Mouse (Mus musculus) right cerebral cortex, postnatal 36 days (tissue): ENCODE measurements at regions not wholly inside any gene's neighbourhood (a gene's known extent, or its start where the extent isn't known, plus 50 kb on each side); places are given as distances from the start of the nearest gene placed in this dataset.
"Not testable (repeated sequence)": the region's sequence is repeated elsewhere in the genome, so short reads cannot be mapped to it uniquely, and the experiment has no call there.

Experiments used
- DNase-seq, 2 experiments: peaks; one replicate each; pipeline ENCODE4 v3.0.0; 2022; ENCODE audit warnings: low spot score in 2 of 2, mixed read lengths in 1 of 2

DNA sequence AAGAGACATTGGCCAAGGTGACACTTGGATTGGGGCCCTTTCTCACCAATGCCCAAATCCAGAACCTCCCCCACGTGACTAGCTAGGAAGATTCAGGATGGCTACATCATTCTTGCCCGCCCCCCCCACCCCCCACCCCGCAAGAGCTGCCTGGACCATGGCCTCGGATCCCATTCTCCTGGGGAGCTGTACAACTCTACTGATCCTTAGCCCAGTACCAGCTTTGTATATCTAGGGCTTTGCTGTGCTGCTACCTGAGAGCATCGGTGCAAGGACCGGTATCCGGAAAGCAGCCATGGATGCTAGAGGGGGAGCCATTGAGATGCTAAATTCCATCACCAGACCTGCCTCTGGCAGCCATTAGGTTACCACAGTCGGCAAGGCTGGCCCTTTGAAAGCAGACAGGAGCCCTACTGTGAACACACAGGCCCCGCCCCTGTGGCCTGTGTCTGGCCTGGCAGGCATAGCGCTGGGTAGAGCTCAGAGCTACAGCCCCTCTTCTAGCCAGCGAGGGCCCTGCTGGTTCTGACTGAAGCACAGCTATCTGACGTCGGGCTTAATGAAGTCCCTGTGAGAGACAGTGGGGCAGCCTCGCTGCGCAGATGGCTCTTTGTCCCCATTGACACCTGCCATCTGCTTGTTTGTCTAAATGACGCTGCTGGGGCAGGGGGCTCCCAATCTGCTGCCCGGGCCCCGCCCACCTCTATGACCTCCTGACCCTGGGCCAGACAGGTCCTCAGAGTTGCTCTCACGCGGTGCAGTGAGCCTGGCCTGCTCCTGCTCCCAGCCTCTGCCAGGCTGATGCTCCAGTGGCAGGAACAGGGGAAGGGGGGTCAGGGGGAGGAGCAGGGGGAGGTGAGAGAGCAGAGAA is 128.9 kb downstream of the Dll1 start:
- DNase-seq = no peak

DNA sequence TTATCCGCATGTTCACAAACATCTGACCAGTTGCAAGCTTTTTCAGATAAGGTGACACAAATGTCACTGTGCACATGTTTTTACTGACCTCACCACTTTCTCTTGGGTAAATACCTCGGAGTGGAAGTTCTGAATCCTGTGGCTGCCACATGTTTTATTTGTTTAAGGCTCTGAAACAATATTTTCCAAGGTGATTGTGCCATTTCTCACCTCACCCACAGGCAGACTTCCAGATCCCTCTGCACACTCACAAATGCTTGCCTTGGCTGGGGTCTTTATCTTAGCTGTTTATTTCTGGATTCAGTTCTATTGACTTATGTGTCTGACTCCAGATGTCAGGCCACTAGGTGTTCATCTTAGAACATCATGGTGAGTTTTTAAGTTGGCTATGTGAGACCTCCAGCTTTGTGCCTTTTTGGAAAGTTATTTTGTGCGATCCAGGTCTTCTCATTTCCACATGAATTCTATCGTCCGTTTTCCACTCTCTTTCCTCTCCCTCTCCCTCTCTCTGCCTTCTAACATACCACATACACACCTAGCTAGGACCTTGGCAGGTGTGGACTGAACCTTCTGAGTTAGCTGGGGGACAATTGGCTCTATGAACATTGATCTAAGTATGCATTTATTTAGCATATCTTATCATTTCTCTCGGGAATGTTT is 133.6 kb downstream of the Dll1 start:
- DNase-seq = no peak

DNA sequence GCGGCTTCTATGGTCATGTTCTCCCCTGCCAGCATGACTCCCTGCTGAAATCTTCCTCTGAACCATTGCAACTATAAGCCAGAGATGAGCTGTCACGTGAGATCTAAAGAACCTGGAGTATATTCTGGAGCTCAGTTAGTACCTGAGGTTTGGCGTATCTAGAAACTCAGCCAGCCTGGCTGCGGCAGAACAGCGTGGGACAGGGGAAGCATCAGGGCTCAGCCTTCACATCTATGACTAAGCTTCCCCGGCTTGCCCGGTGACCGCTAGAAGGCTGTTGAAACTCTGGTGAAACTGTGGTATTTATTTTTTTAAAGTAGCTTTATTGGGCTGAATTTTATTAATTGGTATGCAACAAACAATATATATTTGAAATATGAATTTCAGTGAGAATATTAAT is 134.3 kb downstream of the Dll1 start:
- no peak for DNase-seq

DNA sequence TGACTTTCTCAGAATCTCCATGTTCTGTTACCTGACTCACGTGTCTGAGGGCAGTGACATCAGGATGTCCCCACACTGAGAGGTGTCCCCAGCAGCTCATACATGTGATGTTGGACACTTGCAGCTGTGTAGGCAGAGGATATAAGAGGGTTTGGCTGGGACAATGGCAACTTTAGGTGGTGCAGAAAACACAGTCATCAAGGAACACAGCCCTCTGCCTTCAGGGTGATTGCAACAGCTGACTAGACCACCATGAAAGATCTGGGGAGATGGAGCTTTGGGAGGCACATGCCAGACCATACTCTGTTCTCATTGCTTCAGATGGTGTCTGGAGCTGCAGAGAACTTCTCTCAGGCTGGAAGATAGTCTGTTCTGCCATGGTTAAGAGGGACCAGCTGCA is 135.2 kb downstream of the Dll1 start:
- no peak for DNase-seq

DNA sequence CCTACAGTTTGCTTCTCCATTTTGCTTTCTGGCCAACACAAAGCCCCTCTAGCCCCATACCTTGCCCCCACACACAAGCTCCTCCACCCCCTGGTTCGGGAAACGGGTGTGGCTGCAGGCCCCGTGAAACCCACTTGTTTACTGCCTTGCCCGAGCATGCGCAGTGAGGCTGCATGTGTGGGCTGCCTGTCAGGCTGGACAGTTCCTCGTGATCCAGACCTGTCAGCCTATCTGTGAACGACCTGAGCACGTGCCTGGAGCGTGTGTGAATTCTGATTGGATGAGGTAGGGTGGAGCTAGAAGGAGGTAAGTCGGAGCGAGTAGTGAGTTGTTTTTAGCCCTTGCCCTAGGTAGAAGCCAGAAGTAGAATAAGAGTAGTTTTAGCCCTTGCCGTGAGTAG is 136.0 kb downstream of the Dll1 start:
- not testable (repeated sequence) for DNase-seq

GRCm38 (mm10) chr17:15240011-15240410 is 136.7 kb downstream of the Dll1 start:
- DNase-seq = no peak

- DNase-seq = no peak
These were observed 141.6 kb downstream of the Dll1 start for GRCm38 (mm10) chr17:15235041-15235440.

DNA sequence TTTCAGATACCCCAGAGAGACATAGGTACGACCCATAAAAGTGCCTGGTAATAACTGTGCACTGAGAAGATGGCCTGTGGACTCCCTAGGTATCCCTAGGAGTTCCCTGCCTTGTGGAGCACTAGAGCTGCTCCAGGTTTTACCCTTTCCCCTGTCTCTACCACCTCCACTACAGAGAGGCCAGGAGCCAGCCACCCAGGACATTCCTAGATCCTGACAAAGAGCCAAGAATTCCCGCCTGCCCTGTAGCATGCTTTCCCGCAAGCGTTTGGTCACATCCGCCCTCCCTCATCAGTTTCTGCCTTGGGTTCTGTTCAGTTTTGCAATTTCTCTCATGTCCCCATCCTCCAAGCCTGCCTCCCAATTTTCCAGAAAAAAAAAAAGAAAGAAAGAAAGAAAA is 145.5 kb downstream of the Dll1 start:
- DNase-seq = no peak

- DNase-seq = no peak
These were observed 147.5 kb downstream of the Dll1 start for GRCm38 (mm10) chr17:15229159-15229558.

GRCm38 (mm10) chr17:15228077-15228476 is 148.6 kb downstream of the Dll1 start:
- DNase-seq = no peak

DNA sequence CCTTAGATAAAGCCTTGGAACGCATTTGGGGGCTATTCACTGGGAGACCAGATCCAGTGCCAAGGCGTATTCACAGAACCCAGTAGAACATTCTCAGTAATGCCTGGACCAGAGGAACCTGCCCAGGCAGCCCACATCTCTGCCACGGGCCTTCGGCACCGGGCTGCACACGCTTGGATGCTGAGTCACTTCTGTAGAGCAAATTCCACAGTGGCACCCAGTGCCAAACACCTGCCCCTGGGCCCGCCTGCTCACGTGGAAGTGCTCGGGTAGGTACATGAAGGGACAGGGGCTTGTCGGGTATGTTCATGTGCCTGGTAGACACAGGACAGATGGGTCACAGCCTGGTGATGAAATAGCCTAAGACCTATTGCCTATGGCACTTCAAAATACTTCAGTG is 152.8 kb downstream of the Dll1 start:
- DNase-seq = no peak

DNA sequence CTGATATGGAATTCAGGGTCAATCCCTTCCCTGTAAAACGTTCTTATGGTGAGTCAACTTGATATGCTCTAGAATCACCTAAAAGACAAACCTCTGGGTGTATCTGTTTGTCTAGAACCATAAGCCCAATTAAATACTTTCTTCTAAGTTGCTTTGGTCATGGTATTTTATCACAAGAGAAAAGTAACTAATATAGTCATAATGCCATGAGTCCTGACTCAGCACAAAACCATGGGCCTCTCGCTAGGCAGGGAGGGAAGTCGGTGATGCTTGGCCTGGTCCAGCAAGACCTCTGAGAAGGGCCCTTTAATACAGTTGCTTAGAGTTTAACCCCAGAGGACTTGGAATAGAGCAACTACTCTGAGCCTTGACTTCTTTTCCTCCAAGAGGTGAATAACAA is 153.7 kb downstream of the Dll1 start:
- no peak for DNase-seq

GRCm38 (mm10) chr17:15214157-15214685 is 162.5 kb downstream of the Dll1 start:
- no peak for DNase-seq

GRCm38 (mm10) chr17:15208808-15209173 is 167.5 kb upstream of the Gm3448 start:
- DNase-seq = no peak

DNA sequence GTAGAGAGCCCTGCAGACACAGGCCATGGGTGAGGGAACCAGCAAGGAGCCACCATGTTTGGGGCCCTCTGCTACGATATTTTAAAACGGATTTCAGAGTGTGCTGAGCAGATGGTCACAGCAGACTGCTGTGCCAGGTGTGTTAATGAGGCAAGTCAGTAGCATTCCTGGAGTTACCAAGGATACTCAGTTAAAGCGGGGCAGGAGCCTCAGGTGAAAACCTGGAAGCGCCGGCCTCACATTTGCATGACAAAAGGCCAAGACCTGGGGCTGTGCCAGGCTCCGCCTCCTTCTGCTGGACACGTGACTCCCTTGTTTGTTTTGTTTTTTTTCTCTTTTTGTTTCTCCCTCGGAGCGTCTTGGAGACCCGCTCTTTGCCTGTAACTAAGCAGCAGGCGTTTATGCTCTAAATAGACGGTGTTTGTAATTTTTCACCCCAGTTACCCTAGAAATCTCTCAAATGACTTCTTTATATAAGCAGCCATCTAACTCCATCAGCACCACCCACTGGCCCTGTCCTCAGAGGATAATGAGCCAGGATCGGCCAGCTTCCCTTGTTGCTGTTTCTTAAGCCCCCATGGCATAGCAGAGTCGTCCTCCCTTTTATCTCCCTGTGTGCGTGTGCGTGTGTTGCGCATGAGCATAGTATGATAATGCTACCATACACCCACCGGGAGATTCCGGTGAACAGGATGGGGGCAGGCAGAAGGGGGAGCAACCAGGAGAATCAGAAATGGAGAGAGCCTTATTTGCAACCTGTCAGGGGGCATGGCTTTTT is 166.9 kb upstream of the Gm3448 start:
- peak; percentile 29 to 52 for DNase-seq

GRCm38 (mm10) chr17:15207182-15208029 is 166.1 kb upstream of the Gm3448 start:
- no peak for DNase-seq

- no peak for DNase-seq
These were observed 164.5 kb upstream of the Gm3448 start for GRCm38 (mm10) chr17:15205799-15206198.

GRCm38 (mm10) chr17:15204524-15204923 is 163.2 kb upstream of the Gm3448 start:
- no peak for DNase-seq

DNA sequence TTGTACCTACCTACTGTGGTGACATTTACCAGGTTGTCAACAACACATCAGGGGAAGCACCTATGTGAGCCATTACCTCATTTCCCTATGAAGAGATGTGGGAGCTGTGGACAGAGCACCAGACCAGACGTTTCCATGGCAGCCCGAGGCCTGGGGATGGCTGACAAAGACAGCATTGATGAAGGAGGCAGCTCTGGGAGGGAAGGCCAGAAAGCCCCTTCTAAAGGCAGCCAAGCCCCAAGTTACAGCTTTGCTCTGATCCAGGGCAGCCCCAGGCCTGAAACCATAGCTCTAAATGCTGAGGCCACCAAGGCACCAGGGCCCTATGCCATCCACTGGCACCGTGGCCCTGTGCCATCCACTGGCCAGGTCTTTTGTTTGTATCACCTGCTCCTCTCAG is 157.9 kb upstream of the Gm3448 start:
- no peak for DNase-seq

DNA sequence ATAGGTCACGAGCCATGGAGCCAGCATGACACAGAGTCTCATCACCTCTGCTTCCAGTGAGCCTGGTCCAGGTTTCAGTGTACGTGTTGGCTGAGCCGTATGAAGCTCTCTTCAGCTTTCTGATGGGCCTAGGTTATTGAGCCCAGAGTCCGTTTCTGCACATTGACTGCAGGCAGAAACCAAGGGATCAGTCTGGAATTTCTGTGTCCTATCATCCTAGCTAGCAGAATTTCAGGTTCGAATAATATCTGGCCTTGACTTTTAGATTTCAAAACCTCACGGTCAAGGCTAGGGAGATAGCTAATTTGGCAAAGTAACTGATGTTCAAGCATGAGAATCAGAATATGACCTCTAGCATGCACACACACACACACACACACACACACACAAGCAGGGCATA is 156.0 kb upstream of the Gm3448 start:
- no peak for DNase-seq

- DNase-seq = no peak
These were observed 154.5 kb upstream of the Gm3448 start for GRCm38 (mm10) chr17:15195819-15196218.
